Mouse (Mus musculus) heart, adult 2 months (tissue): ENCODE measurements at regions not wholly inside any gene's neighbourhood (a gene's known extent, or its start where the extent isn't known, plus 50 kb on each side); places are given as distances from the start of the nearest gene placed in this dataset.

Experiments
- CTCF ChIP-seq: fragments of 200-600 bp; IDR thresholded peaks from 2 replicates; pipeline ENCODE4 v1.8.1; 2022; ENCODE audit warnings: antibody characterized with exemption, mild to moderate bottlenecking, moderate library complexity
- EP300 ChIP-seq: fragments of 200-500 bp; IDR thresholded peaks from 2 replicates; pipeline ENCODE4 v1.6.1; 2011; ENCODE audit warnings: low read depth, low read length, control low read depth; ENCODE audit not compliant: insufficient read depth

GRCm38 (mm10) chr14:84222996-84223395, 220.4 kb upstream of the Pcdh17 start:
- no peak for TF ChIP-seq CTCF
- TF ChIP-seq EP300: no peak
